Mouse (Mus musculus): ENCODE data around the gene Prss57.

DNA sequence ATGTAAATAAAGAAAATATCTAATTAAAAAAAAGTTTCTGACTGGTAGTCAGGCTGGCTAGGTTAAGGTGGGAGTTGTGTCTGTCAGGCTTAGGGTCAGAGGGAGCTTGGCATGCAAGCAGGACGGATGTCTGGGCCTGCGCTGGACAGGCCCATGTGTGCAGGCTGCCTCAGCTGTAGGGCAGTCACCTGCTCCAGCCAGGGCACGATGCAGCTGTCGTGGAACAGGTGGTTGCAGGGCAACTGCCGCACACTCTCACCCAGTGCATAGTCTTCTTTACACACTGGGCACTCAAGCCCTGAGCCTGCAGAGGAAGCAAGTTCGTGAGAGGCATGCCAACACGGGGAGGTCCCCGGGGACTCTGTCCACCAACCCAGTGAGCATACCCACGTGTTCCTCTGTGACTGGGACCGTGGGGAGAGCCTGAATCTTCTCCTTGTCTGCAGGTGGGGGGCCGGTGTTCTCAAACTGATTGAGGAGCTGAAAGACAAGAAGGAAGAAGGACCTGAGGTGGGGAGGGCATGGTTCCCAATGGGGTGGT lies 30.1 kb downstream of the Prss57 start:
- TF ChIP-seq CTCF (IDR thresholded peaks at IDR 0.05; ENCODE audit: low read depth, low read length) (no peak), TAL1 (conservative IDR thresholded peaks at IDR 0.05; ENCODE audit: low read depth, low read length) (no peak), GATA2 (IDR thresholded peaks at IDR 0.05; ENCODE audit: borderline replicate concordance, low read depth, low read length) (no peak), GATA1 (IDR thresholded peaks at IDR 0.05; ENCODE audit: borderline replicate concordance, low read length) (no peak)

Data from G1E (cell line).